Mouse (Mus musculus) erythroblast, embryonic 14.5 days (primary cell): ENCODE measurements around the gene Vwa3b. TPM values are rescaled to one million over a fixed set of nuclear protein-coding genes. Genes with fewer than 3 reads are reported as not detected.

Experiments used
- H3K27me3 ChIP-seq: 2 replicates; pipeline ENCODE4 v1.6.1; 2012; ENCODE audit warnings: inconsistent platforms; ENCODE audit not compliant: control insufficient read depth
- H3K36me3 ChIP-seq: 2 replicates; pipeline ENCODE4 v1.6.1; 2012; ENCODE audit warnings: mild to moderate bottlenecking, inconsistent platforms; ENCODE audit not compliant: control insufficient read depth
- H3K4me1 ChIP-seq: 2 replicates; pipeline ENCODE4 v1.6.1; 2012; ENCODE audit warnings: inconsistent platforms; ENCODE audit not compliant: control insufficient read depth
- H3K4me3 ChIP-seq: replicated peaks from 2 replicates; pipeline ENCODE3; 2012; ENCODE audit warnings: moderate library complexity, mild to moderate bottlenecking, inconsistent platforms
- H3K9me3 ChIP-seq: 2 replicates; pipeline ENCODE4 v1.6.1; 2012; ENCODE audit warnings: low read length, inconsistent platforms, mixed read lengths; ENCODE audit not compliant: control insufficient read depth
- GATA1 ChIP-seq: IDR thresholded peaks from 2 replicates; pipeline ENCODE4 v1.6.1; 2012; ENCODE audit warnings: low read length, inconsistent platforms, mixed read lengths
- TAL1 ChIP-seq: IDR thresholded peaks from 3 replicates; pipeline ENCODE4 v1.6.1; 2012; ENCODE audit warnings: low read length, inconsistent platforms, mixed read lengths
- polyA plus RNA-seq: library from polyadenylated mRNA; stranded (reverse); fragments of >175 nt; gene quantifications from 2 replicates; pipeline ENCODE4 v1.2.3, GENCODE M21; 2012

Gene Vwa3b
- polyA plus RNA-seq, 1 experiment = not detected

- TF ChIP-seq TAL1 = no peak
- no peak for TF ChIP-seq GATA1
- no peaks in the 10 kb centered on the region for H3K27me3 ChIP-seq
- peaks cover 4% of the 10 kb centered on the region; the same call in 1 of the 2 replicates for H3K9me3 ChIP-seq
- H3K36me3 ChIP-seq = no peaks in the 10 kb centered on the region
- H3K4me3 ChIP-seq = no peak overlapping the region
- H3K4me1 ChIP-seq = no peaks in the 10 kb centered on the region
Observed at GRCm38 (mm10) chr1:37167918-37168317, 141.5 kb downstream of the Vwa3b start.

- Histone ChIP-seq H3K27me3 (no peaks in the 10 kb centered on the region), H3K9me3 (peaks cover 4% of the 10 kb centered on the region; the same call in 1 of the 2 replicates), H3K4me3 (no peak overlapping the region), H3K36me3 (no peaks in the 10 kb centered on the region), H3K4me1 (no peaks in the 10 kb centered on the region)
- TF ChIP-seq GATA1 (no peak), TAL1 (no peak)
Observed at GRCm38 (mm10) chr1:37177874-37178273, 151.5 kb downstream of the Vwa3b start.

GRCm38 (mm10) chr1:37179852-37180251 is 153.5 kb downstream of the Vwa3b start:
- H3K4me1 ChIP-seq = no peaks in the 10 kb centered on the region
- TF ChIP-seq TAL1 (no peak), GATA1 (no peak)
- H3K4me3 ChIP-seq = no peak overlapping the region
- H3K9me3 ChIP-seq = peaks cover 4% of the 10 kb centered on the region; the same call in 1 of the 2 replicates
- no peaks in the 10 kb centered on the region for H3K36me3 ChIP-seq
- no peaks in the 10 kb centered on the region for H3K27me3 ChIP-seq

- no peaks in the 10 kb centered on the region for H3K4me1 ChIP-seq
- H3K4me3 ChIP-seq = no peak overlapping the region
- H3K27me3 ChIP-seq = no peaks in the 10 kb centered on the region
- H3K36me3 ChIP-seq = no peaks in the 10 kb centered on the region
- TF ChIP-seq TAL1 (no peak), GATA1 (no peak)
- no peaks in the 10 kb centered on the region for H3K9me3 ChIP-seq
Observed at GRCm38 (mm10) chr1:37187050-37187449, 160.7 kb downstream of the Vwa3b start.

GRCm38 (mm10) chr1:37194607-37195006 is 168.2 kb downstream of the Vwa3b start:
- Histone ChIP-seq H3K27me3 (no peaks in the 10 kb centered on the region), H3K9me3 (no peaks in the 10 kb centered on the region; the same call in 1 of the 2 replicates), H3K36me3 (no peaks in the 10 kb centered on the region), H3K4me1 (no peaks in the 10 kb centered on the region), H3K4me3 (no peak overlapping the region)
- TF ChIP-seq GATA1 = no peak
- no peak for TF ChIP-seq TAL1

- peaks cover 7% of the 10 kb centered on the region for H3K9me3 ChIP-seq
- TF ChIP-seq TAL1 (no peak), GATA1 (no peak)
- H3K36me3 ChIP-seq = no peaks in the 10 kb centered on the region
- H3K4me1 ChIP-seq = no peaks in the 10 kb centered on the region
- H3K27me3 ChIP-seq = no peaks in the 10 kb centered on the region
- H3K4me3 ChIP-seq = no peak overlapping the region
Observed at GRCm38 (mm10) chr1:37201406-37201805, 175.0 kb downstream of the Vwa3b start.

- no peak overlapping the region for H3K4me3 ChIP-seq
- no peaks in the 10 kb centered on the region for H3K27me3 ChIP-seq
- TF ChIP-seq TAL1 (no peak), GATA1 (no peak)
- H3K4me1 ChIP-seq = no peaks in the 10 kb centered on the region
- H3K36me3 ChIP-seq = no peaks in the 10 kb centered on the region
- H3K9me3 ChIP-seq = peaks cover 7% of the 10 kb centered on the region; the same call in 1 of the 2 replicates
Observed at GRCm38 (mm10) chr1:37207743-37208142, 181.3 kb downstream of the Vwa3b start.

- Histone ChIP-seq H3K36me3 (no peaks in the 10 kb centered on the region), H3K4me3 (no peak overlapping the region), H3K27me3 (no peaks in the 10 kb centered on the region), H3K9me3 (no peaks in the 10 kb centered on the region), H3K4me1 (no peaks in the 10 kb centered on the region)
- TF ChIP-seq GATA1 = no peak
- no peak for TF ChIP-seq TAL1
Observed at GRCm38 (mm10) chr1:37212375-37212774, 186.0 kb downstream of the Vwa3b start.

- Histone ChIP-seq H3K4me1 (no peaks in the 10 kb centered on the region), H3K36me3 (no peaks in the 10 kb centered on the region), H3K9me3 (no peaks in the 10 kb centered on the region), H3K4me3 (no peak within 1 kb of the TSS), H3K27me3 (no peaks in the 10 kb centered on the region)
- TF ChIP-seq GATA1 (no peak), TAL1 (no peak)
Observed at GRCm38 (mm10) chr1:37214144-37214543, 187.7 kb downstream of the Vwa3b start, which contains the start of gene Cnga3. Gene Cnga3 (plus strand): TSS chr1:37214434.

GRCm38 (mm10) chr1:37218386-37218785 is 192.0 kb downstream of the Vwa3b start:
- Histone ChIP-seq H3K4me1 (no peaks in the 10 kb centered on the region), H3K27me3 (peaks cover under 1% of the 10 kb centered on the region), H3K36me3 (no peaks in the 10 kb centered on the region), H3K9me3 (no peaks in the 10 kb centered on the region), H3K4me3 (no peak overlapping the region)
- TF ChIP-seq GATA1 (no peak), TAL1 (no peak)
